Mouse (Mus musculus): ENCODE data around the gene Me1.
A peak's percentile ranks its signal among the peaks of the same experiment; 100 is the strongest.
"Not testable (repeated sequence)": the region's sequence is repeated elsewhere in the genome, so short reads cannot be mapped to it uniquely, and the experiment has no call there.

Me1 gene

GRCm38 (mm10) chr9:86599723-86600303, 95.9 kb downstream of the Me1 start:
- DNase-seq (ENCODE audit: low spot score in 2 of 2): no peak

GRCm38 (mm10) chr9:86596983-86597382, 98.8 kb downstream of the Me1 start:
- DNase-seq (ENCODE audit: low spot score in 2 of 2): not testable (repeated sequence)

- not testable (repeated sequence) for DNase-seq (ENCODE audit: low spot score in 2 of 2)
Measured at GRCm38 (mm10) chr9:86594357-86594767, 101.4 kb downstream of the Me1 start.

GRCm38 (mm10) chr9:86592676-86593668, 102.8 kb downstream of the Me1 start:
- DNase-seq (ENCODE audit: low spot score in 2 of 2): peak in 1 of 2 experiments; percentile 28

- no peak for DNase-seq (ENCODE audit: low spot score in 2 of 2)
Measured at GRCm38 (mm10) chr9:86587019-86587795, 108.5 kb downstream of the Me1 start.

GRCm38 (mm10) chr9:86583740-86584139, 112.0 kb downstream of the Me1 start:
- peak; percentile 42 to 70 for DNase-seq (ENCODE audit: low spot score in 2 of 2)

- DNase-seq (ENCODE audit: low spot score in 2 of 2): peak in 1 of 2 experiments; percentile 19
Measured at GRCm38 (mm10) chr9:86579657-86580056, 116.1 kb downstream of the Me1 start.

GRCm38 (mm10) chr9:86575178-86575577, 120.6 kb downstream of the Me1 start:
- DNase-seq (ENCODE audit: low spot score in 2 of 2): no peak

GRCm38 (mm10) chr9:86573616-86574303, 122.0 kb downstream of the Me1 start:
- DNase-seq (ENCODE audit: low spot score in 2 of 2): no peak

- DNase-seq (ENCODE audit: low spot score in 2 of 2): peak; percentile 82 to 89
Measured at GRCm38 (mm10) chr9:86572636-86573291, 123.0 kb downstream of the Me1 start.

- peak in 1 of 2 experiments; percentile 65 for DNase-seq (ENCODE audit: low spot score in 2 of 2)
Measured at GRCm38 (mm10) chr9:86572196-86572595, 123.6 kb downstream of the Me1 start.

GRCm38 (mm10) chr9:86571540-86572135, 124.1 kb downstream of the Me1 start, which contains the start of the genes Pgm3 and Rwdd2a:
Gene Pgm3 (minus strand): TSS chr9:86571842.
Gene Rwdd2a (plus strand): TSS chr9:86571991.
- DNase-seq (ENCODE audit: low spot score in 2 of 2): peak; percentile 92 to 98

GRCm38 (mm10) chr9:86570946-86571345, 124.8 kb downstream of the Me1 start:
- peak in 1 of 2 experiments; percentile 11 for DNase-seq (ENCODE audit: low spot score in 2 of 2)

GRCm38 (mm10) chr9:86570261-86570890, 125.4 kb downstream of the Me1 start:
- no peak for DNase-seq (ENCODE audit: low spot score in 2 of 2)

- DNase-seq (ENCODE audit: low spot score in 2 of 2): no peak
Measured at GRCm38 (mm10) chr9:86569314-86569910, 126.3 kb downstream of the Me1 start.

GRCm38 (mm10) chr9:86560543-86560942, 135.2 kb downstream of the Me1 start:
- no peak for DNase-seq (ENCODE audit: low spot score in 2 of 2)

GRCm38 (mm10) chr9:86554641-86555040, 141.1 kb downstream of the Me1 start:
- no peak for DNase-seq (ENCODE audit: low spot score in 2 of 2)

GRCm38 (mm10) chr9:86553886-86554285, 141.9 kb downstream of the Me1 start:
- DNase-seq (ENCODE audit: low spot score in 2 of 2): no peak

GRCm38 (mm10) chr9:86550717-86551116, 145.0 kb downstream of the Me1 start:
- DNase-seq (ENCODE audit: low spot score in 2 of 2): no peak

All from thymus, postnatal 10 days (tissue).